Mouse (Mus musculus): Measurements from ENCODE around the gene Madcam1. TPM values are rescaled to one million over a fixed set of nuclear protein-coding genes. Genes with fewer than 3 reads are reported as not detected.

Madcam1 gene
- total RNA-seq, 2 experiments from 2014 or later, result not detected

DNA sequence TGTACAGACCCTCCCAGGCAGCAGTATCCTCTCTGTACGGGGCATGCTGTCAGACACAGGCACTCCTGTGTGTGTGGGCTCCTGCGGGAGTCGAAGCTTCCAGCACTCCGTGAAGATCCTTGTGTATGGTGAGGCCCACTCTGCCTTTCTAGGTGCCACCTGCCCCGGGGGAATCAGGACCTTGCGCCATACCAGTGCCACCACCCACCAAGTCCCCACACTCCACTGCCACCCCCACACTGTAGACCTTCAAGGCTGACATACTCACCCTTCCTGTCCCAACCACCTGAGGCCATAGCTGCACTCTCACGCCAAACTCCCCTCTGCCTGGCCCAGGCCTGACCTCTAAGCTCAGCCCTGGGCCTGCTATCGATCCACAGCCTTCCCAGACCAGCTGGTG lies 692 bp downstream of the Madcam1 start:
- ATAC-seq (replicated peaks; ENCODE audit: low FRiP score, poor library complexity, severe bottlenecking), result no peak

DNA sequence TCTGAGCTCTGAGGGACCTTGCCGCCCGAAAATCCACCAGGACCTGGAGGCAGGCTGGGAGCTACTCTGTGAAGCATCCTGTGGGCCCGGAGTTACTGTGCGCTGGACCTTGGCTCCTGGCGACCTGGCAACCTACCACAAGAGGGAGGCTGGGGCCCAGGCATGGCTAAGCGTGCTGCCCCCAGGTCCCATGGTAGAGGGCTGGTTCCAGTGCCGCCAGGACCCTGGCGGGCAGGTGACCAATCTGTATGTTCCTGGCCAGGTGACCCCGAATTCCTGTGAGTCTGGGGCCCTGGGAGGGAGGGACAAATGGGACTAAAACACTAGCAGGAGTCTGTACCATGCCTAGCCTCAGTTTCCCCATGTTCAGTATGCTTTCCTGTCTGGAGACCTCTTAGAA lies 2.1 kb downstream of the Madcam1 start:
- no peak for ATAC-seq (replicated peaks; ENCODE audit: low FRiP score, poor library complexity, severe bottlenecking)

DNA sequence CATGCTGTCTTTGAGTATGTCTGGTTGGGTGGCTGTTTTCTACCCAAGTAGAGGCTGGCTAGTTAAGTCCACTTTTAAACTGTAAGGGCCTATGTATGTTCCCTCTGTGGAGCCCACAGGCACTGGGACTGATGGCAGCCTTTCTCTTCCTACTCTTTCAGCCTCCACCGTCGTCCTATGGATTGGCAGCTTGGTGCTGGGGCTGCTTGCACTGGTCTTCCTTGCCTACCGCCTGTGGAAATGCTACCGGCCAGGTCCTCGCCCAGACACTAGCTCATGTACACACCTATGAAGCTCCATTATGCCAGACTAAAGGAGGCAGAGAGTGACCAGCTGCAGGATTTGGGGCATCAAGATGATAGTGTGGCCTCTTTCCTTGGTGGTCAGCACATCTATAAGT lies 3.7 kb downstream of the Madcam1 start:
- ATAC-seq (replicated peaks; ENCODE audit: low FRiP score, poor library complexity, severe bottlenecking), result no peak

DNA sequence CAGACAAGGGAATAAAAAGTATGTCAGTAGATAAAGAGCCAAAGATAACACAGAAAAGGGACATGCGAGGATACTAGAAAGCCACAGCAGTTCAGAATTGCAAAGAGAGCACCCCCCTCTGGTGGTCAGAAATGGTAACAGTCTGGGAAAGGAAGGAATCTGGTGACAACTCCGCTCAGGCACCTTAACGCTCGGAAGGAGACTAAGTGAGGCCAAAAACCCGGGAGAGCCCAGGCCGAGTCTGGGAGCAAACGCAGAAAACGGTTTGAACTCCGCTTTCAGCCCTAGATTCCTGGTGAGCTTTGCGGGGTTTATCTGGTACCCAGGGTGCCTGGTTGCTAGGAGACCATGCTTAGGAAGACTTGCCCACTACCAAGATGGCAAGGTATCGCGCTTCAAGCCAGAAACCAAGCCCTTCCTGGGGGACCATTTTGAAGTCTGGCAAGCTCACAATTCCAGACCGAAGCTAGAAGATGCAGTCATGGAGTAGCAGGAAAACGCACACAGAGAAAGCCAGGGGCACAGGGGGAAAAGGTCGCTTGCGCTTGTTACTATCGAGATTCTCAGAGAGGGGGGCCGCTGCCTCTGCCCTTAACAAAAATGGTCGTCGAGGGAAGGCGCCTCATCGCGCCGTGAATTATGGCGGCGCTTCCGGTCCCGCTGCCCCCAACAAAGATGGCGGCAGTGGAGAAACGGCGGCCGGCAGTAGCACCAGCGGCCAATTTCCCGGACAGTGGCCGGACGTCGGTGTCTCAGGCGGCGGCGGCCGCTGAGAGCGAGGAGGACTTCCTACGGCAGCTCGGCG lies 4.6 kb downstream of the Madcam1 start, which contains the start of gene Tpgs1:
Tpgs1 (plus strand) TSS at position 599 of the 805 bp plus-strand sequence.
- ATAC-seq (replicated peaks; ENCODE audit: low FRiP score, poor library complexity, severe bottlenecking), result peak; percentile 87

DNA sequence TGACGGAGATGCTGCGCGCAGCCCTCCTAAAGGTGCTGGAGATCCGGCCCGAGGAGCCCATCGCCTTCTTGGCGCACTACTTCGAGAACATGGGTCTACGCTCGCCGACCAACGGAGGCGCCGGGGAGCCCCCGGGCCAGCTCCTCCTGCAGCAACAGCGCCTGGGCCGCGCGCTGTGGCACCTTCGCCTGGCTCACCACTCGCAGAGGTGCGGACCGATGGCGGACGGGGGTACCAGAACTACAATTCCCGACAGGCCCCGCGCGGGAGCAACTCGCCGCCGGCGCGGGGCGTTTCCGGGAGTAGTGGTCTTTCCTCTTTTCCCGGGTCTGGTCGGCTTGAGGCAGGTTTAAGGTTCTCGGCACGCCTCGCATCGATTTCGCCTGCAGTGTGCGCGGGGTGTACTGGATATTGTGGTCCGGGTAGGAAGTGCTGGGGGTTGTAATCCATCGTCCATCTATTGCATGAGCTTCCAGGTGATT lies 5.3 kb downstream of the Madcam1 start:
- ATAC-seq (replicated peaks; ENCODE audit: low FRiP score, poor library complexity, severe bottlenecking), result 0 out of 2 replicates have a peak, but pooled peaks have one; percentile 22

DNA sequence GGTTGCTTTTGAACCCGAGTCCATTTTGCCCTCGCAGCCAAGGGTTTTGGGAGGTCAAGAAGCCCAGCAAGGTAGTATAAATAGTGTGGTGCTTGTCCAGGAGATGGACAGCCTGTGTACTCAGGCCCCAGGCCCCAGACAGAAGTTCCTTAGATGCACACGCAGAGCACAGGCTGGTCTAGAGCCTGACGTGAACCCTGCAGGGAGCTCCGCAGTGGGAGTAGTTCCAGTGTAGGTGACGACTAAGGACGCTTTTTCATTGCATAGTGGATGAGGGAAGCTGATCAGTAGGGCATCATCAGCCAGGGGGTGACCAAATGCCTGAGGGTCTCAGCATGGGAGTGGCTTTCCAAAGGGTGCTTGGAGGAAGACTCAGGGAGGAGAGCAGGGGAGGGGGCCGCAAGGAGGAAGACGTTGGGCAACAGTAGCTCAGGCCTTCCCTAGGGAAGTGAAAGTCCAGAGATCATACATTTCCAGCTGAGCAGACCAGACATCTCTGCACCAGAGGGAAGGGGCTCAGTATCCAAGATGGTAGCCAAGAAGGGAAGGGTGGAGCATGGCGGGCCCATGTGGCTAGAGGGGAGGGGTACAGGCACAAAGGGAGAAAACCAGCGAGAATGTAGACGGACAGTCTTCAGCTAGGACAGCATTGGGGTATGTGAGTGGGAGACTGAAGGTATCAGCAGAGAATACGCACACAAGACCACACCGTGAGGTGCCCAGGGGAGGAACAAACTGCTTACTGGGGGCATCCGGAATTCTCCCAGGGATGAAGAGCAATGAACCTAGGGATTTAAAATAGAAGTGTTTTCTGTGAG lies 5.9 kb downstream of the Madcam1 start:
- no peak for ATAC-seq (replicated peaks; ENCODE audit: low FRiP score, poor library complexity, severe bottlenecking)

DNA sequence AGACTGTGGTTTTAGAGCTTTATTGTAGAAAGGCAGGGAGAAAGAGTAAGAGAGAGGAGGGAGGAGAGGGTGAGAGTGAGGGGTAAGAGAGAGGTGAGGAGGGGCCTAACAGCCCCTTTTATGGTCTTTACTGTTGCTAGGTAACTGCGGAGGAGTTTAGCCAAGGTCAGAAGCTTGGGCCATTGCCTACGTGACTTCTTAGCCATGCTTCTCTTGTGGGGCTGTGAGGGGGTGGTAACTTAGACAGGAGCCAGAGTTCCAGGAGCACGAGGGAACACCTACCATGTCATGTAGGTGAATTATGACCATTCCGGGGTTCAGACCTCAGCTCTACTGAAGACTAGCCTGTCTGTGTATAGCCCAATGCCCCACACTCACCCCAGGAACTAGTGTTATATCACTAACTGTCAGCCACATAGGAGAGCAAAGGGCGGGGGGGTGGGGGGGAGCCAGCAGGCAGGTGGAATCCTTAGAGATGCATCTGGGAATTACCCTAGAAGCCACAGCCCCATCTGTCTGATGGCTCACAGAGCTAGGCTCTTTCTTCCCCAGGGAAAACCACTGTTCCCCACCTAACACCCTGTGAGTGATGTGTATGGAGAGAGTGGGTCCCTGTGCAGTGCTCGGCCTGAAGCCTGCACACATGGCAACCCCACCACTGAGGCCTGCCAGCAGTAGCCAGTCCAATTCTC lies 7.2 kb downstream of the Madcam1 start:
- no peak for ATAC-seq (replicated peaks; ENCODE audit: low FRiP score, poor library complexity, severe bottlenecking)

DNA sequence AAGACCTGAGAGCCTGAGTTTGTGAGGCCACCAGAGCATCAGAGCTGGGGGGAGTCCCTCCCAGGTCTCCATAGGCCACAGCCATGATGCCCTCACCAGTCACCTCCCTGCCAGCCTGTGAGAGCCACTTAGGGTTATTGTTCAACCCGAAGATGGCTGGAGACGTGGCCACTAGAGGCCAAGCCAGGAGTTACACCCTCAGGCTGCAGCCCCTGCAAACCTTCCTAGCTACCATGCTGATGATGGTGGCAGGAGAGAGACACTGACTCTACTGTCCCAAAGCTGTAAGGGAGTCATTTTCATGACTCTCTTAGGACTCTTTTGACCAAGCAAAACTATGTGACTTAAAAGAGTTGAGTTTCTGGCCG lies 7.7 kb downstream of the Madcam1 start:
- no peak for ATAC-seq (replicated peaks; ENCODE audit: low FRiP score, poor library complexity, severe bottlenecking)

DNA sequence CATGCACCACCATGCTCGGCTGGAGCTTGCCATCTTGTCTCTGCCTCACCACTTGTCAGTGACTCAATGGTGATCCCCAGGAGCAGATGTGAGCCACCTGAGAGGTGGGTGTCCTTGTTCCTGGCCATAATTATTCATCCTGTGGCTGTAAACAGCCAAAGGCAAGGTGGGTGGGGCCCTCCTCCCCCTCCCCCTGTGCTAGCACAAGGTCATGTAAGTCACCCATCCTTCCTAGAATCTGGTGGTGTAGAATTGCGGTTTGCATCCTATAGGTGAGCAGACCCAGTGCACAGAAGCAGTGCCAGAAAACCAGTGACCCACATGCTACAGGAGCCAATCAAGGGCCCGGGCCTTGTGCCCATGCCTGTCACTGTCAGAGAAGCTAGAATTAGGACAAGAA lies 8.7 kb downstream of the Madcam1 start:
- no peak for ATAC-seq (replicated peaks; ENCODE audit: low FRiP score, poor library complexity, severe bottlenecking)

DNA sequence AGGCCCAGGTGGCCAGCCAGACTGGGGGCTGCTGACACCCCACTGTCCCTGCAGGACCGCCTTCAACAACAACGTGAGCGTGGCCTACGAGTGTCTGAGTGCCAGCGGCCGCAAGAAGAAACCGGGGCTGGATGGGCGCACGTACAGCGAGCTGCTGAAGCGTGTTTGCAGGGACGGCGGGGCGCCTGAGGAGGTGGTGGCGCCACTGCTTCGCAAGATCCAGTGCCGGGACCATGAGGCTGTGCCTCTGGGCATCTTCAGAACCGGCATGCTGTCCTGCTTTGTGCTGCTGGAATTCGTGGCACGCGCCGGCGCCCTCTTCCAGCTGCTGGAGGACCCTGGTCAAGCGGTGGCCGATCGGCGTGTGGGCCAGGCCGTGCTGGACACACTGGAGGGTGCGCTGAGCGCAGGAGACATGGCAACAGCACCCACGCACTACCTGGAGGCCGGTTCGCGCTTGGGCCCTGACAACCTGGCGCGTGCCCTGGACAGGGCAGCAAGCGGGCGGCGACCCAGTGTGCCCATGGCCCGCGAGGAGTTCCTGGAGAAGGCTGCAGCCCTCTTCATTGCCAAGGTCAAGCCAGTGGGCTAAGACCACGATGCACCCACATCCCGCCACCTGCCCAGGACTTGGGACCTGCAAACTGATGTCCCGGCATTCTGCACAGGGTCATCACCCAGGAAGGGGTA lies 11.1 kb downstream of the Madcam1 start:
- ATAC-seq (replicated peaks; ENCODE audit: low FRiP score, poor library complexity, severe bottlenecking), result no peak

DNA sequence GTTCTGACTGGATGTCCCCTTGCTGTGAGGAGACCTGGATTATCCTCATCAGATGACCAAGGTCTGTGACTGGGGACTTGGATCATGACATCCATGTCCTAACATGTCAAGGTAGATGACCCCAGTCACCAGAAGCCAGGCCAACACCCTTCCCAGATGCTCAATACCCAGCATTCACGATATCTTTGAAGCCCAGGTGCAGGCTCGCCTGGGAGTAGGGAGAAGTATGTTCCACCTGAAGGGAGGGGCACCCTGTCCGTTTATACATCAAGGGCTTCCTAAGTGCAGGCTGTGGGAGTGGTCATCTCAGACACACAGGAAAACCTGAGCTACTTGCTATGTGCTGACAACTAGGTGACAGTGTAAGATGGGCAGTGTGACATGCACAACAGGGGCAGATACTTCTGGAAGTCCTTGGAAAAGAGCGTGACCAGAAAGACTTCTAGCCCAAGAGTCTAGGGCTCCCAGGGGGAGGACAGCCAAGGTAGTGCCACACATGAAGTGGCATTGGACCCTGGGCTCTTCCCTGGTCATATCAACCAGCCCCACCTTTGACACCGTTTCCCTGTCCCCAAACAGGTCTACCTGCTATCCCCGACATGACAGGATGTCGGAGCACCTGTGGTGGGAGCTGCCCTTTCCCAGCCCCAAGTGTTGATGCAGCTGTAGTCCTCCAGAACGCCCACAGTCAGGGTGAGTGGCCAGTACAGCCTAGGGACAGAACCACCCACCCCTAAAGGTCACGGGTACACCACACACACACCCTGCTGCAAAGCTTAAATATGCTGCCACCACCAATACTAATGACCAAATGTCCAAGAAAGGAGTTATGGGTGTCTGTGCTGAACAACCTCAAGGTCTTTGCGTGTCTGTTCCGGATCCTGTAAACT lies 16.5 kb downstream of the Madcam1 start:
- ATAC-seq (replicated peaks; ENCODE audit: low FRiP score, poor library complexity, severe bottlenecking), result peak; percentile 16

DNA sequence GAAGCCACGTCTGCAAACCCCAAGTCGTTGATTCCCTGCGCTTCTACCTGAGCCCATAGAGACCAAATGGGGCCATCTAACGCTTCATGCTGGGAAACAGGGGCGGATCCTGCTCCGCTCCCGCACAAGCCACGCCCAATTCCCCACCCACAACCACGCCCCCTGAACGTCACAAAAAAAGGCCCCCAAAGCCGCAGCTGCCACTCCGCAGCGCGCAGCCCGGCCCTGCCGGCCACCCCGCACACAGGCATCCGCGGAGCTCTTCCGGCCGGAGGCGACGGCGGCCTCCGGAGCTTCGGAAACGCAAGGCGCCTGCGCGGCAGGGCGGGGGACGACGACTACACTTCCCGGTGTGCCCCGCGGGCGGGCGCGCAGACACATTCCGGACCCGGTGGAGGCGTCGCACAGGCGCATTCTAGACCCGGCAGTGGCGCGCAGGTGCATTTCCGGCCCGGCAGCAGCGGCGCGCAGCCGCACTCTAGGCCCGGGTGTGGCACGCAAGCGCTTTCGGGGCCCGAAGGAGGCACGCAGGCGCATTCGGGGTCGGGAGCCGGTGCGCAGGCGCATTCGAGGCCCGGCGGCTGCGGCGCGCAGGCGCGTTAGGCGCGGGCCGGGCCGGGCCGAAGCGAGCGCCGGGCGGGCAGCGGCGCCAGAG lies 17.4 kb downstream of the Madcam1 start, which contains the start of gene Cdc34:
Cdc34 (plus strand) TSS at position 605 of the 655 bp plus-strand sequence.
- ATAC-seq (replicated peaks; ENCODE audit: low FRiP score, poor library complexity, severe bottlenecking), result peak; percentile 79

DNA sequence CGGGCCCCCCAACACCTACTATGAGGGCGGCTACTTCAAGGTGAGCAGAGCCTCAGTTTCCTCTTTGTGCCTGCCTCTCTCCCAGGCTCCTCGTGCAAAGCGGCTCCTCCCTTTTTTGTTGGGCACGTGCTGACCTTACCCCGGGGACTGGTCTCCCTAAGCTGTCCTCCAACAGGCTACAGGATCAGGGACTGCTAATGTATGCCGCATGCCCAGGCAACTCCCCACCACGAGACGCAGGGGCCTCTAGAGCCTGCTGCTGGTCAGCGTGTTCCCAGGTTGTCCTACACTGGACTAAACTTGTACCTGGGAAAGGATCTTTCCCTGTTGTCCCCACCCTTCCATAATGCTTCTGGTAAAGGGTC lies 18.2 kb downstream of the Madcam1 start:
- no peak for ATAC-seq (replicated peaks; ENCODE audit: low FRiP score, poor library complexity, severe bottlenecking)

DNA sequence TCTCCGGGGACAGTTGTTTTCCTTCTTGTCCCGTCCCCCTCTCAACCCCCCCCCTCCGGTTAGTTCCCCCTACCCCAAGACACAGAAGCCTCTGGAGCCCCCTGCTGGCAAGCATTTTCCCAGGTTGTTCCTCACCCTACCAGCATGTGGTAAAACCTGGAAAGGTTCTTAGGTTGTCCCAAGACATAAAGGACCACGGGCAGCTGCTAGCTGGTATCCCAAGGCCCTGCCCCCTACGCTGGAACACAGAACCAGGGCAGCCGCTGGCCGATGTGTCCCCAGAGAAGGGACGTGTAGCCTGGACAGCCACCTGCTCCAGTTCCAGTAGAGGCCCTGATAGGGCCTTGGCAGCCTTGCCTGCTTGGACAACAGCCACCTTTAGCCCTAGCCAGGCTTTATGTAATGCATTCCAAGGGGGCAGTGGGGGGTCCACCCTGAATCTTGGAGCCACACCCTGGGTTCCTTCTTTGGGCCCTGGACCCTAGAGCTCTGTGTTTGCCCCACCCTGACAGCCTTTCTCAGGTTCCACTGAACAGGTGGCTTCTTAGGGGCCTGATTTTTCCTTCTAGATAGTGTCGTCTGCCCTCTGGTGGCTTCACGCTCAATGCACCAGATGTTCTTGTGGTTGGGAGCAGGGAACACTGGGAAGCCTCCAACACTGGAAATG lies 18.7 kb downstream of the Madcam1 start:
- ATAC-seq (replicated peaks; ENCODE audit: low FRiP score, poor library complexity, severe bottlenecking), result peak; percentile 38

DNA sequence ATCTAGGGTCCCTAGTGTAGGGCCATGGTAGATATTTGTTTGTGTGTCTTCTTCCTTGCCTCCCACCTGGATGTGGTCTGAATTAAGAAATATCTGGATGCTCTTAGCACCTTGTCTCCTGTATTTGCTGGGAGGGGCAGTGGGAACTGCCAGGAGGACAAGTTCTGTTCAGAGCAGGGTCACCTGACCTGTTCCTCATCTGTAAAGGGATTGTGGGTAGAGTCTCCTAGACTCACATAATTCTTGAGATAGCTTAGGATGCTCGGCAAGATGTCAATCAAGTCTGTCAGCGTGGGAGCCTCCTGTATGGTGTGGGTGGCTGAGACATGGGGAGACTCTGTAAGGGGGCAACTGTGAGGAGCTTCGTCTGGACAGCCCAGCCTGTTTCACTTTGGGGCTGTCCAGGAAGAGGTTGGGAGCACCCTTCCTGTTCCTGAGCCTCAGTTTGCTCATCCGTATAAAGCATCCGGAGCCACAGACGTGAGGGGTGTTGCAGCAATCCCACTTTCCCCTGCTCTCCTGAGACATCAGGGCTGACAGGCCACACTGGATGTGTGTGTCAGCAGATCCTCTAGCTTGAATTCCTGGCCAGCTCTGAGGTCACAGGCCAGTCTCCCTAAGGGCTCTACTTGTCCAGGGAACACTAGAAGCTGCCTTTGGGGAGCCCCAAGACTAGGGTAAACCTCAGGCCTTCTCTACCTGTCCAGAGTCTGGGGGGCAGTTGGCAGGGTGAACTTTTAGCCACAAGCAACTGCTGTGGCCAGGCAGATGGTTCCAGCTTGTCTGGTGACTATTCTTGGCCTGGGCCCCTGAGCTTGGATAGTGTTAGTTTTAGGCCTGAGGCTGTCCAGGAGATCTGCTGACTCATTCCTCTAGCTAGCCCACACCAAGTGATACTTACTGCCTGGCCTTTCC lies 19.6 kb downstream of the Madcam1 start:
- ATAC-seq (replicated peaks; ENCODE audit: low FRiP score, poor library complexity, severe bottlenecking), result no peak

DNA sequence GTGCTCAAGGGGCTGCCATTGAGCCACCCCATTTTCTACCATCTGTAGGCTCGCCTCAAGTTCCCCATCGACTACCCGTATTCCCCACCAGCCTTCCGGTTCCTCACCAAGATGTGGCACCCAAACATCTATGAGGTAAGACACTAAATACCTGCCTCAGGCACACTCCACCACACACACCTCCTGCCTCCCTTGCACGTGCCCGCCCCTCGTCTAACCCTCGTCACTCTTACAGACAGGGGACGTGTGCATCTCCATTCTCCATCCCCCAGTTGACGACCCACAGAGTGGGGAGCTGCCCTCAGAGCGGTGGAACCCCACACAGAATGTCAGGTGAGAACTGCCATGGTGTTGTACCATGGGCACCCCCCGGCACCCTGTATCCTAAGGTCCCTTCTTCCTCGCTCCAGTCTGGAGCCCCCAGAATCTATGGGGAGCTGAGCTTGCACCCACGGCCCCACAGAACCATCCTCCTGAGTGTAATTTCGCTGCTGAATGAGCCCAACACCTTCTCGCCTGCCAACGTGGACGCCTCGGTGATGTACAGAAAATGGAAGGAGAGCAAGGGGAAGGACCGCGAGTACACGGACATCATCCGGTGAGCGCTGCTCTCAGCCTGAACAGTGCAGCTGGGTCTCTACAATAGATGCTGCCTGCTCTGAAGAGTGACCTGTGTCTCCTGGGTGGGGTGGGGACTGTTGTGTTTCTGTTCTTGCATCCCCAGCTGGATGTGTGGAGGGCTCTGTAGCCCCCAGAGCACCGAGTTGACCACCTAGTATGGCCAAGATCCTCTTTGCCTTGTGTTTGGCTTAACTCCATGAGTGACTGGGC lies 20.6 kb downstream of the Madcam1 start:
- ATAC-seq (replicated peaks; ENCODE audit: low FRiP score, poor library complexity, severe bottlenecking), result no peak
